Mouse (Mus musculus) adrenal gland, adult 2 months (tissue): ENCODE measurements around the gene Add1. TPM values are rescaled to one million over a fixed set of nuclear protein-coding genes. Genes with fewer than 3 reads are reported as not detected.

Experiments
- DNase-seq: peaks from one replicate; pipeline ENCODE4 v3.0.0; 2021
- long read RNA-seq: library from polyadenylated mRNA; stranded (forward); transcript quantifications from one replicate; pipeline ENCODE4 v2.0.0, GENCODE M21; 2021
- polyA plus RNA-seq: library from polyadenylated mRNA; depleted of rRNA; stranded (reverse); fragments of >200 nt; gene quantifications from 2 replicates; pipeline ENCODE4 v1.2.3, GENCODE M21; 2012; rRNA removed
- total RNA-seq, 2 experiments: library from RNA; stranded (reverse); gene quantifications; 2 replicates each; pipeline ENCODE4 v1.2.3; 2021

Add1 gene
- total RNA-seq (100 to 1,000 TPM; 160 to 168 TPM), polyA plus RNA-seq (123 and 134 TPM in 2 replicates)
- long read RNA-seq, full-length matches to known transcripts = 34 of 57 reads
- long read RNA-seq, partial matches to known transcripts = 8 of 57 reads
- long read RNA-seq, other reads (novel, unspliced or antisense) = 15 of 57 reads

- DNase-seq = peak; percentile 99
Observed at GRCm38 (mm10) chr5:34573268-34574221, at the start of gene Add1. TSS of gene Add1 (plus strand) at chr5:34573664.

DNA sequence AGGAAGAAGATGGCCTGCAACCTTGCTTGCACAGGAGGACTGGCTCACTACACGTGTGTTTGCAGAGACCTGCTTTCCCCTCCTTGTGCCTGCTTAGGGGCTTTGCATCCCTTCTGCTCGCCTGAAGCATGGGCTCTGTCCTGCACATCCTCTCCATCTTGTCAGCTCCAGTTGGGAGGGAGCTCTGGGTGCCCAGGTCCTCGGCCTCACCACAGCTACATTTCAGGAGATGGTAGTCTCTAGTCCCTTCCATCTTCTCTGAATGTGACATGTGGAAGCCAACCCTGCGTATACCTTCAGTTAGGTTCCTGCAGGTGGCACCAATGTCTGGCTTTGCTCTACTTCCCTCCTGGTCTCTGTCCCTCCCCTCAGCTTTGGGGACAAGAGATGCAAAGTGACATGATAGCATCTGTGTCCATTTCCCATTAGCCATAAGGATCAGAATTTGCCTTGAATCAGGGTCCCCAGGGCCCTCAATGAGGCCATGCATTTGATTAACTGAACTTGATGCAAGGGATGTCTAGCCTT is 49.4 kb upstream of the Add1 start:
- no peak for DNase-seq

GRCm38 (mm10) chr5:34524511-34524910 is 49.0 kb upstream of the Add1 start:
- no peak for DNase-seq

GRCm38 (mm10) chr5:34525663-34526476 is 47.6 kb upstream of the Add1 start, which contains the start of gene Sh3bp2:
TSS of gene Sh3bp2 (plus strand) at chr5:34525838.
- DNase-seq = peak; percentile 99

- no peak for DNase-seq
Observed at GRCm38 (mm10) chr5:34526477-34526775, 47.0 kb upstream of the Add1 start.

GRCm38 (mm10) chr5:34527352-34527751 is 46.1 kb upstream of the Add1 start:
- no peak for DNase-seq

DNA sequence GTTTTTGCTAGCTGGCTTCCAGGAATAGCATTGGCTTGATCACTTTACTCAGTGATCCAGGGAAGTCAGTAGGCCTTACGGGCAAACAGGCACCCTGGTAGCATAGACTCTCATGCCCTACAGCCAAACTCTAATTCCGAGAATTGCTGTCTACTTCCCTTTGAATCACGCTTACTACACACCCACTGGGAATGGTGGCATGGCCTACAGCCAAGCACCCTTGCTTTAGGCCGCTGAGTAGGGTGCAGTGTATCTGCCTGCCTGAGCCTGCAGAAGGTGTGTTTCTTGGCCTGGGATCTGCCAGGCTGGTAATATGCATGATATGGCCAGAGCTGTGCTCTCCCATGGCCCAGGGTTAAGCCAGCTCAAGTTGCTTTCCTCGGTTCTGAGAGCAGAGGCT is 44.7 kb upstream of the Add1 start:
- DNase-seq = no peak

DNA sequence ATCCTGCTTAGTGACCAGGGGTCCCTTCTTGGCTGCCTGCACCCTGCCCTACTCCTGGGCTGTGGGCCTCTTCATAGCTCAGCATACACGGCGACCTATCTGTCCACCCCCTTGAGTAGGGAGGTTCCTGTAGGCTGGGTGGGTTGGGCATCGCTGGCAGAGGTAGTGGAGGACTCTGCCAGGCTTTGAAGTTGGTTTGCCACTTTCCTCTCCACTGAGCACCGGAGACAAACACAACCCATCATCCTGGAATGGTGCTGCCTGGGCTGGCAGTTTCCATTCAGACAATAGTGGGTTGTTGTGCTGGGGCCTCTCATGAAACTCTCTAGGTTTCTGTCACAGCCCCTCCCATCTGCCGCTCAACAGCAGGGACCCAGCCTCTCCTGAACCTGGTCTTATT is 43.3 kb upstream of the Add1 start:
- peak; percentile 7 for DNase-seq

DNA sequence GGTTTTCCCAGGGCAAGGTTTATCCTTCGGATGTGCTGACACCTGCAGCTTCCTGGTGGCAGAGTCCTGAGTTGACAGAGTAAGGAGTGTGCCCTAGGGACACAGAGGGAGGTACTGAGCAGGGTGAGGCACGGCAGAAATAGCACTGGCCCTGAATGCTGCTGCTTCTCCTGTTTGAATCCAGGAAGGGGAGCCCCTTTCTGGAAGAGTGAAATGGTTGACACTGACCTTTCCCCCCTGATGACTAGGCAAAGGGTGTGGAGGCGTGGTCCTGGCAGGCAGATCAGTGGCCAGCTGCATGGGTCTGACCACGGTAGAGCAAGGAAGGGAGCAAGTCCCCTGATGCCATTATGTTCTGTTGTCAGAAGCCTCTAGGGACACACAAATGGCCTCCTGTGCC is 42.8 kb upstream of the Add1 start:
- DNase-seq = peak; percentile 84

GRCm38 (mm10) chr5:34533066-34533465 is 40.4 kb upstream of the Add1 start:
- DNase-seq = no peak

DNA sequence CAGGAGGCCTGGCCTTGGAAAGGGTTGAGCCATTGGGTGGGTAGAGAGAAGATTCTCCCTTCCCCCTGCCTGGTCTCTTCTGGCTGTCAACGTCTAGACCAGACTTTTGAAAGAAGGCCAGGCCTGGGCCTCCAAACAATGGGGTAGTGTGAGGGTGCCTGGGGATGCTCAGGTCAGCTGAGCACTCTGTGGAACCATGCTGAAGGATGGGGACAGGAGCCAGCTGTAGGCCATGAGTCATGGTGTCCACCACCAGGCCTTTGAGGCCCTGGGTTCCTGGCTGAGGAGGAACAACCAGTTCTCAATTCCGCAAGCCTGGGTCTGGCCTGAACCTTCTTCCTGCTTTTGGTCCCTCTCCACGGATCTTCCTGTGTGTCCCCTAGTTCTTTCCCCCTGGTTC is 39.6 kb upstream of the Add1 start:
- DNase-seq = peak; percentile 63

DNA sequence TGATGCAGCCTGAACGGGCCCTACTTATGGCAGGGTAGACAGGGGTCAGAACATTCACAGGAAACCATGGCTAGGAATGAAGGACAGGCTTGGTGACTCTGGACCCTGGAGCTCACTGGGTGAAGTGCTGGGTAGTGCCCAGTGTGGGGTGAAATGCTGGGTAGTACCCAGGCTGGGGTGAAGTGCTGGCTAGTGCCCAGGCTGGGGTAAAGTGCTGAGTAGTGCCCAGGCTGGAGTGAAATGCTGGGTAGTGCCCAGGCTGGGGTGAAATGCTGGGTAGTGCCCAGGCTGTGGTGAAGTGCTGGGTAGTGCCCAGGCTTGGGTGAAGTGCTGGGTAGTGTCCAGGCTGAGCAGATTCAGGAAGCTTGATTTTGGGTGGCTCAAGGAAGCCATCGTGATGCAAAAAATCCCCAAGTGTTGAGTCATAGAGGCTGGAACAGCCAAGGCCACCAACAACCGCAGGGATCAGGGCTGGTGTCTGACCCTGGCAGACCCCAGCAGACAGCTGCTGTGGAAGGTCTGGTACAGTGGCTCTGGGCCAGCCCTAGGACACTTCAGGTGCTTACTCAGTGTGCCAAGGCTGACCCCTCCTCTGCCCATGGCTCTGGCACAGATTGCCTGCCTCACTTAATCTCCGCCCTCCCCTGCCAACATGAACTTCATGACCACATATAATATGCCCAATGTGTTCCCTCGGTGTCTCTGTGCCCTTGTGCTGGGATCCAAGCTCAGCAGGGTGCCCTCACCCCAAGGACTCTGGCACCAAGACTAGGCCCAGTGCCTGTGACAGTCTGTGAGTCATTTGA is 38.5 kb upstream of the Add1 start:
- peak; percentile 93 for DNase-seq

GRCm38 (mm10) chr5:34535831-34536230 is 37.6 kb upstream of the Add1 start:
- DNase-seq = peak; percentile 77

GRCm38 (mm10) chr5:34538079-34538478 is 35.4 kb upstream of the Add1 start:
- DNase-seq = no peak

DNA sequence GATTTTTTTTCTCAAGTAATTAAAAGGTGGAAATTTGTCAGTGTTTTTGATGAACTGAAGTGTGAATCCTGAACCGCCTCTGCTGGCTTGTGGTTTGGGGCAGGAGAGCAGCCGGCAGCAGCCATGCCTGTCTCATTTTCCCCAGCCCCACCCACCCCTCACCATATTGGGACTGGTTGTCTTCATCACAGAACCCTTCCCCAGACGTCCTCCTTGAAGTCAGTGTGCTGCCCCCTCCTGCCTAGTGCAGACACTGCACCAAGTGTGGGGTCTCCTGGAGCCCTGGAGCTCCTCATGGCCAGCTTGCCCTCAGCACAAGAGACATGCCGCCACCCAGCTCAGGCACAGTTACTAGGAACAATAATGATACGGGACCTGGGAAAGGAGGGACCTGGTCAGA is 34.9 kb upstream of the Add1 start:
- no peak for DNase-seq

GRCm38 (mm10) chr5:34539121-34539520 is 34.3 kb upstream of the Add1 start:
- DNase-seq = no peak

- peak; percentile 54 for DNase-seq
Observed at GRCm38 (mm10) chr5:34542166-34542565, 31.3 kb upstream of the Add1 start.

GRCm38 (mm10) chr5:34543114-34543513 is 30.4 kb upstream of the Add1 start:
- no peak for DNase-seq

- DNase-seq = no peak
Observed at GRCm38 (mm10) chr5:34547410-34547809, 26.1 kb upstream of the Add1 start.

GRCm38 (mm10) chr5:34549135-34549482 is 24.4 kb upstream of the Add1 start:
- no peak for DNase-seq

- DNase-seq = peak; percentile 58
Observed at GRCm38 (mm10) chr5:34549483-34550221, 23.8 kb upstream of the Add1 start.
